Mouse (Mus musculus): ENCODE measurements around the gene Nrp2.

Gene Nrp2

DNA sequence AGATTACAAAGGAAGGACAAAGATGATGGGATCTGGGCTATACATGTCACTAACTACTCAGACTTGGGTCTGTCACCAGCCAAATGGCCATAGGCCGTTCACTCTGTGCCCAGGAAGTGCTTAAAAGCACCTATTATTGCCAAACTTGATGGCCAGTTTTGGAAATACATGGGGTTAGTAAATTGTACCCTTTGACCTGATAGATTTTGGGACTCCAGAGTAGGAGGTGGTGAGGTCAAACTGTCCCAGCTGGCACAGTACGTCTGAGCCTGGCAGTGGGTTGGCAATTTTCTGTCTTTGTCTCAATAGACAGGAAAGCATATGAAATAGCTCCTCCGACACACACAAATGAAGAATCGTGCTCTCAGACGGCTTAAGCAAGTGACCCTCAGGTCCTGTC is 20.8 kb downstream of the Nrp2 start:
- DNase-seq (ENCODE audit: low read depth) = no peak

GRCm38 (mm10) chr1:62724461-62725021 is 21.5 kb downstream of the Nrp2 start:
- no peak for DNase-seq (ENCODE audit: low read depth)

DNA sequence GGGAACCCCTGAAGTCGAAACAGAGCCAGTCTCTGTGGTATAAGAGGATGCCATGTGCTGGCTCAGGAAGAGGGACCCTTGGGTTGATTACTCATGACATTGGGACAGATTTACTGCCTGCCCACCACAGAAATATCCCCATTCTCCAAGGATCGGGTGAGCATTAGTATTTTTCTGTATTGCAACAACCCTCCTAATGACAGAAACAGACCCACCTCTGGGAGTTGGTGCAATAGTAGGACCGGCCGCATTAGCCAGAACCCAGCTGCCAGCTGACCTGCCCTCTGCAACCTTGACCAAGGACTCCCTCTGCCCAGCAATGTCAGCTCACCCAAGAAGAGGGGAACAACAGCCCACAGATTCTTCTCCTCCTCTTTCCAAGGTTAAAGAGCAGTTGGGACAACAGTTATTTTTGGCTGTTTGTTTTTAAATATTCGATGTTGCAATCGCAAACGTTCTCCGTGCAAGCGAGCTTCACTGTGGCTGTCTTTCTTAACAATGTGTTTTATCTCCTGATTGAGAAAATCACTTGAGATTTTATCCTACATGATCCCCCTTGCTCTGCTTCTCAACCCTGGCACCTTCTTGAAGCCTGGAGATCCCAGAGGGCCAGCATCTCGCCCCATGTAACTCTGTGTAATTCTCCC is 22.1 kb downstream of the Nrp2 start:
- DNase-seq (ENCODE audit: low read depth) = no peak

DNA sequence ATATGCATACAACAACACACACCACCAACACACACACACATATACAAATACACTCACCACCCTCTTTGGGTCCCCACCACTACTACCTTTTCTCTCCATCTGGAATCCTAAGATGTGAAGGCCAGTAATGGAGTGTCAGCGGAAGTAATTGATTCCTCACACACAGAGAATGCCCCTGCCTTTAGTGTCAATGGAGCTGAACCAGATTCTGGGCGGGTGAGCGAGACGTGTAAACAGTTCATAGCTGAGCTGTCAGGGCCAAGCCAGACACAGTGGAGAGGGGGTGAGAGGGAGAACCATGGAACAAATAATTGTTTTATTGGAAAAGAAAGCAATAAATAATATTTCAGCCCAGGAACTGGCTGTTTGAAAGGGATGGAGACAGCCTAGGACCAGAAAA is 24.1 kb downstream of the Nrp2 start:
- DNase-seq (ENCODE audit: low read depth) = no peak

DNA sequence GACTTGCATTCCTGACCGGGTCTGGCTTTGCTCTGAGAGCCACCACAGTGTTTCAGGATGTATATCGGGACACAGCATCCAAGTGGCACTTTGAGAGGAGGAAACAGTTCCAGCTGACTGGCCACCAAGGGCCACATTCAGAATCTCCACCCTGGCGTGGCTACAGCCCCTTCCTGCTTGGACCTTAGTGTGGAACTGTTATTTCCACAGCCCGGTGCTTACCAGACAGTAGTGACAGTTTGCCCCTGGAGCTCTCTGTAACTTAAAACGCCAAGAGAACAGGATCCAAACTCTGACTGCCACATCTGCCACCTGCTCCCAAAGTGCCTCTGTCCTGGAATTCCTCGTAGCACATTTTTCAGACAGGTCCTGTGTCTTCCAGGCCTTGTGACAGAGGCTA is 25.3 kb downstream of the Nrp2 start:
- no peak for DNase-seq (ENCODE audit: low read depth)

- DNase-seq (ENCODE audit: low read depth) = no peak
Observed at GRCm38 (mm10) chr1:62728926-62729325, 25.8 kb downstream of the Nrp2 start.

DNA sequence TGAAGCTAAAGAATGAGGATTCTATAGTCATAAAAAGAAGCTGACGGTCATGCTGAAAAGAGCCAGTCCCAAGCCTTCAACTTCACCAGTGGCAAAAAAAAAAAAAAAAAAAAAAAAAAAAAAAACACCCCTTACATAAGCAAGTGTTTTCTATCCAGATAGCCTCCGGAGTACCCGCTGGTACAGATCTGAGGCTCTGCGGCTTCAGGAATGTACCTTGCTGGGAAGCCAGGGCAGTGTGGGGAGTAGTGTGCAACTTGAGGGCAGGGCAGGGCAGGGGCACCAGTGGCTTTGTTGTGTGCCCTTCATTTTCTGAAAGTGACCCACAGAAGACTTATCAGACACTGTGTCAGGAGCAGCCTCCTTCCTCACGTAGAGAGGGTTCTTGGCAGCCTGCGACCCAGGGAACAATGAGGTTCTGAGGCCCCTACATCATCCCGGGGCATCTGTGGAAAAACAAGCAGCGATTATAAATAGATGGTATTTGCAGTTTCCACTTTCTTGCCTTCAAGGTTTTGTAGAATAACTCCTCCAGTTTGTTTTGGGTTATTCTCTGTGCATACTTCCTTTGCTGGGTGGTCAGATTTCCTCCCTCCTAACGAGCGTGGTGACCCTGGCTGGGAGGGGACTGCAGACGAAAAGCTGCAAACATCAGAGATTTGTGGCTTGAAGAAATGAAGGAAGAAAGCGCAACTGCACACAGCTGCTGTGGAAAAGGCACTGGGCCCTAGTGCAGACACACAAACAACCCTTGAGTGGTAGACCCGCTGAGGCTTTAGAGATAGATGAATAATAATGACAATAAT is 26.5 kb downstream of the Nrp2 start:
- no peak for DNase-seq (ENCODE audit: low read depth)

- no peak for DNase-seq (ENCODE audit: low read depth)
Observed at GRCm38 (mm10) chr1:62732036-62732435, 29.0 kb downstream of the Nrp2 start.

- no peak for DNase-seq (ENCODE audit: low read depth)
Observed at GRCm38 (mm10) chr1:62734420-62734931, 31.4 kb downstream of the Nrp2 start.

DNA sequence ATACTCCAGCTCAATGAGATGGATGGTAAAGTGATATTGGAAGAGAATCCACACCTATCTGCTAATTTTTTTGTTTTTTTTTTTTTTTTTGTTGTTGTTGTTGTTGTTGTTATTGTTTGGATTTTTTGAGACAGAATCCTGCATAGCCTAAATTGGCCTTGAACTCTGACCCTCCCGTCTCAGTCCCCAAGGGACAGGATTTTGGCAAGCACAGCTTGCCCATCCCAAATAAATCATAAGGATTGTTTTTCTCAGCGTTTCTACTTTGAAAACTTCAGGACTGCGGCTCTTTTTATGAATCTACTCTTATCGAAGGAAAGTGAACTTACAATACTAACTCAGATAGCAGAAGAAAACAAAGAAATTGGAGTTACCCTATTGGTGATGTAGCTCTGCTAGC is 31.9 kb downstream of the Nrp2 start:
- DNase-seq (ENCODE audit: low read depth) = no peak

DNA sequence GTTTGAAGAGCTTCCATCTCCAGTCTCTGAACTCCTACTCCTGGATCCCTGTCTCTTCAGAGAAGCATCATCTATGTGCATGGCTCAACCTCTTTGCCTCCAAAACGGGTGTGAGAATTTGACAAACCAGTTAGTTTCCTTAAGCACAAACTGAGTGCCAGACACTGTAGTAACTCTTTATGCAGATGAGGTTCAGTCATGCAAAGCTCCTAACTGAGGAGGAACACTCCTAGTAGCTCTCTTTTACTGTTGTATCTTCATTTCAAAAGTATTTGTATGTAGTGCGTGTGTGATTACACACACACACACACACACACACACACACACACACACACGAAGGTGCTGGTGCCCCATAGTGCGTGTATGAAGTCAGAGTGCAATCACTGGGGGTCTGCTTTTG is 32.8 kb downstream of the Nrp2 start:
- DNase-seq (ENCODE audit: low read depth) = no peak

- DNase-seq (ENCODE audit: low read depth) = no peak
Observed at GRCm38 (mm10) chr1:62736455-62737012, 33.4 kb downstream of the Nrp2 start.

- DNase-seq (ENCODE audit: low read depth) = no peak
Observed at GRCm38 (mm10) chr1:62738165-62738564, 35.1 kb downstream of the Nrp2 start.

DNA sequence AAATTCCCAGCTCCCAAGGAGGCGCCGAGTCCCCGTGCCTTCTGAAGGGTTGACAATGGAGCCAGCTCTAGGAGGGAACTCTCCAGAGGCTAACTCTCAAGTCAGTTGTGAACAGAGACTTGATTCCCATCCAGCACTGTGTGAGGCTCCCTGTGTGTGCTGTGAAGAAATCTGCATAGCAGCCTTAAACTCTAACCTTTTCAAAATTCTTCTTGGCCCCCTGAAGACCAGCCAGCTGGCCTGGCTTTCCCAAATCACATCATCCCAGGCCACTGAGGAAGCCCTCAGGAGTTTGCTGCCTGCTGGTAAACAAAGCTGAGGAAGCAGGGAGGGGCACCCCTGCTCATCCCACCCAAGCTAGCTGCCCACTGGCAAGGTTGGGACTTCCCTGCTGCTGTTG is 39.0 kb downstream of the Nrp2 start:
- DNase-seq (ENCODE audit: low read depth) = no peak

DNA sequence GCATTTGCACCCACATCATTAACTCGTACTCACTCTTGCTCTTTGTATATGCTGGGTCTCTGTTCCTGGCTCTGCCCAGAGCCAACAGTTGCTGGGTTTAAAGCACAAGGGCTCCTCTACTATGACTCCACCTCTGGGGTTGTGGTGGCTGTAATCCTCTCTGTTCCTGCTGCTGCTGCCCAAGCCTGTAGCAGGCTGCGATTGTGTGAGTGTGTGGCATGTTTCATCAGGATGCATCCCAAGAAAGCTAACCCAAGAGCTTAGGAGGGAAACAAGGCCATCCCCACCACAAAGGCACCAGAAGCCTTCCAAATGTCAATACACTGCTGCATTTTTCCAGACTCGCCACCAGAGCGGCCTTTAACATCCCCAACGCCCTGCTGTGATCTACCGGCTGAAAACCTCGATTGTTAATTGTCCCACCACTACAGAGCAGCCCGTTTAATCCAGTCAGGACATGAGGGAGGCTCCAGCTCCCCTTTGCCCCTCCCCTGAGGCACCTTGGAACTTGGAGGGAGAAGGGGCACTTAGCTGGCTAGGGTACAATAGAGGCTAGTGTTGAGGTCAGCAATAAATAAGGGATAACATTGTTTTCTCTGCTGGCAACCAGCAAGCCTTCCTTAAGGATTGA is 40.1 kb downstream of the Nrp2 start:
- DNase-seq (ENCODE audit: low read depth) = no peak

- DNase-seq (ENCODE audit: low read depth) = no peak
Observed at GRCm38 (mm10) chr1:62745889-62746288, 42.8 kb downstream of the Nrp2 start.

DNA sequence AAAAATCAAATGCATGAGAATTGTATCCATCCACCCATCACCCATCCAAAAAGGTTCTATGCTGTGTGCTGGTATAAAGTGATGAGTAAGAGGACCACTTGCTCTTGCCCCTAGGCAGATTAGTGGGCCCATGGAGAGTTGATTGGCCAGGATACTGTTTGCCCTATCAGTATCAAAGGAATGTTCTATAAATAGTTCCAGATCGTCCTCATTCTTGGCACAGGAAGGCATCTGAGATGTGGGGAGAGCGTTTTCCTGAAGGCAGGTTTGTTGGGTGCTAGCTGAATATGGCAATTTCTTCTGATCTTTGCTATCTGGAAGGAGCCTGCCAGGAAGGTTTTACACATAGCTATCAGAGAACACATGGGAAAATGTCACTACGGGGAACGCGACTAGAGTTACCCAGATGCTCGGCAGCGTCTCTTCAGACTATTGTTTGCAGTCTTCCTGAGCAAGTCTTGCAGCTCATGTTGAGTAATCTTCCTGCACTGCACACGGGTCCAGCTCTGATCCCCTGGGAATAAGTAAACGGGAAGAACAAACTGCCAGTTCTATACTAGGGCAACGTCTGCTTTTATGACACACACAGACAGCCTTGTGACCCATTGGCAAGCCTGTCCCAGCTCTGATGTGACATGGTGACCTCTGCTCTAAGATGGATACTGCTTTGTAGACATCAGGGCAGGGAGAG is 44.5 kb downstream of the Nrp2 start:
- no peak for DNase-seq (ENCODE audit: low read depth)

GRCm38 (mm10) chr1:62748361-62748760 is 45.3 kb downstream of the Nrp2 start:
- no peak for DNase-seq (ENCODE audit: low read depth)

DNA sequence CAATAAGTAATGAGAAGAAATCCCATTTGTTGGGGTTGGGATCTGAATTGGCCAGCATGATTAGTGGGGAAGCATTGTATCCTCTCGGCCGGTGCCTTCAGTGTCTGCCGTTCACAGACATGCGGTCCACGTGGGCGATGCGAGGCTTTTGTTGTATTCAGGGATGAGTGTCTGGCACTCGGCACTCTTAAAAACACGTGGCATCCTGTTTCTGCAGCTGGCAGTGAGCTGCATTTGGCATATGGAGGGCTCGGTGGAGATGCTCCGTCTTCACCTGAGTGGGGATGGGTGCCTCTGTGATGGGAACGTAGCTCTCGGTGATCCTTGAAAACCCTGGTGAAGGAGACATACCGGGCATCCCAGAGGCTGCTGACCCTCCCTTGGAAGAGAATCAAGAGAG is 46.6 kb downstream of the Nrp2 start:
- DNase-seq (ENCODE audit: low read depth) = no peak

- no peak for DNase-seq (ENCODE audit: low read depth)
Observed at GRCm38 (mm10) chr1:62750408-62751008, 47.4 kb downstream of the Nrp2 start.
